Mouse (Mus musculus) ES-E14 (cell line): ENCODE results near the gene Chd1. TPM values are rescaled to one million over a fixed set of nuclear protein-coding genes. Genes with fewer than 3 reads are reported as not detected.

Experiments used
- DNase-seq: peaks from one replicate; pipeline ENCODE4 v3.0.0-alpha.2; 2013; ENCODE audit warnings: low read depth, low spot score
- H3K27ac ChIP-seq: 2 replicates; pipeline ENCODE4 v1.5.1; 2012; ENCODE audit warnings: low read depth, mild to moderate bottlenecking, low read length, moderate library complexity, mixed read lengths; ENCODE audit not compliant: poor library complexity, insufficient read depth, severe bottlenecking
- H3K36me3 ChIP-seq: 2 replicates; pipeline ENCODE4 v1.6.1; 2012; ENCODE audit warnings: mild to moderate bottlenecking, low read length, moderate library complexity, mixed read lengths; ENCODE audit not compliant: control insufficient read depth, poor library complexity, insufficient read depth, severe bottlenecking
- H3K4me1 ChIP-seq, 2 experiments: fragments of 150-350 bp in 1 of 2; sonication (generic) in 1 of 2; 2 replicates each; pipeline ENCODE4 v1.6.1; 2012; ENCODE audit warnings: low read length in 2 of 2, mild to moderate bottlenecking in 1 of 2, mixed read lengths in 1 of 2; ENCODE audit not compliant: control insufficient read depth in 2 of 2, insufficient read depth in 2 of 2, poor library complexity in 1 of 2
- H3K4me3 ChIP-seq, 2 experiments: fragments of 150-350 bp in 1 of 2; sonication (generic) in 1 of 2; 2 replicates each; pipeline ENCODE4 v1.5.1; 2012; ENCODE audit warnings: low read length in 2 of 2, low read depth in 1 of 2, mild to moderate bottlenecking in 1 of 2, mixed read lengths in 1 of 2; ENCODE audit not compliant: insufficient read depth in 1 of 2, poor library complexity in 1 of 2, severe bottlenecking in 1 of 2
- H3K9ac ChIP-seq: 2 replicates; pipeline ENCODE4 v1.6.1; 2012; ENCODE audit warnings: low read depth, mild to moderate bottlenecking, low read length, mixed read lengths; ENCODE audit not compliant: poor library complexity, insufficient read depth, severe bottlenecking
- H3K9me3 ChIP-seq: fragments of 150-350 bp; sonication (generic); 2 replicates; pipeline ENCODE4 v1.6.1; 2012; ENCODE audit warnings: low read depth, mild to moderate bottlenecking, low read length; ENCODE audit not compliant: control insufficient read depth, insufficient read depth
- CHD2 ChIP-seq: IDR thresholded peaks from 2 replicates; pipeline ENCODE4 v1.6.1; 2014; ENCODE audit warnings: mild to moderate bottlenecking, low read depth, low read length, inconsistent platforms
- HCFC1 ChIP-seq: IDR thresholded peaks from 2 replicates; pipeline ENCODE4 v1.6.1; 2012; ENCODE audit warnings: low read length, inconsistent platforms, borderline replicate concordance; ENCODE audit not compliant: insufficient read depth
- MAFK ChIP-seq: IDR thresholded peaks from 2 replicates; pipeline ENCODE4 v1.6.1; 2014; ENCODE audit warnings: mild to moderate bottlenecking, low read depth, low read length, inconsistent platforms; ENCODE audit not compliant: insufficient read depth
- ZC3H11A ChIP-seq: IDR thresholded peaks from 2 replicates; pipeline ENCODE4 v1.6.1; 2012; ENCODE audit warnings: low read depth, mild to moderate bottlenecking, inconsistent platforms, low read length, borderline replicate concordance
- ZNF384 ChIP-seq: IDR thresholded peaks from 2 replicates; pipeline ENCODE4 v1.6.1; 2012; ENCODE audit warnings: low read depth, low read length, inconsistent platforms
- in situ Hi-C, 2 experiments: fragments of 600-800 bp; cut with MboI; formaldehyde crosslinking; loops; one replicate each; pipeline ENCODE4 v1.15.1; 2025; ENCODE audit warnings: low sequenced_read_pairs in 2 of 2, inconsistent platforms in 1 of 2; ENCODE audit not compliant: unreplicated experiment in 2 of 2
- total RNA-seq: library from RNA; depleted of rRNA; stranded (reverse); fragments of 300-350 nt; gene quantifications from 2 replicates; pipeline ENCODE4 v1.2.3, GENCODE M21; 2012

The Chd1 gene
- total RNA-seq, 1 experiment = 39.8 TPM

DNA sequence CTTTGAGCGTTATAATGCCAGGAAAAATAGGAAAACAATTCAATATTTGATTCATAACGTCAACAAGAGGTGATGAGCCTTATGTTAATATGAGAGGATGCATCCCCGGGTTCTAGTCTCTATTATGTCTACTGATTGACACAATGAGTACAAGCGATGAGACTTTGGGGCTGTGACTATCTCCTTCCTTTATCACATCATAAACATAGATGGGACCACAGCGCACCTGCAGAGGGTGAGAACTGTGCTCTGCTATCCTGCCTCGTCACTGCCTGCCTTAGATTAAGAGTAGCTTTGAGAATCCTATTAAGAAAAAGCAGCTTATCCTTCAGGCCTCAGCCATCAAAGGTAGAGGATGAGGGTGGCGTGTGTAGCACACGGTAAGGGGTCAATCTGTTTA is 85.9 kb downstream of the Chd1 start:
- no peak for DNase-seq
- in situ Hi-C loops = no loop called here
- TF ChIP-seq HCFC1 = no peak
- no peak for TF ChIP-seq CHD2
- TF ChIP-seq MAFK = no peak
- no peak for TF ChIP-seq ZNF384
- no peak for TF ChIP-seq ZC3H11A
- Histone ChIP-seq H3K9me3 (no peaks in the 10 kb centered on the region), H3K4me1 (no peaks in the 10 kb centered on the region), H3K9ac (no peak overlapping the region), H3K4me3 (no peak overlapping the region), H3K36me3 (no peaks in the 10 kb centered on the region), H3K27ac (no peak overlapping the region)

DNA sequence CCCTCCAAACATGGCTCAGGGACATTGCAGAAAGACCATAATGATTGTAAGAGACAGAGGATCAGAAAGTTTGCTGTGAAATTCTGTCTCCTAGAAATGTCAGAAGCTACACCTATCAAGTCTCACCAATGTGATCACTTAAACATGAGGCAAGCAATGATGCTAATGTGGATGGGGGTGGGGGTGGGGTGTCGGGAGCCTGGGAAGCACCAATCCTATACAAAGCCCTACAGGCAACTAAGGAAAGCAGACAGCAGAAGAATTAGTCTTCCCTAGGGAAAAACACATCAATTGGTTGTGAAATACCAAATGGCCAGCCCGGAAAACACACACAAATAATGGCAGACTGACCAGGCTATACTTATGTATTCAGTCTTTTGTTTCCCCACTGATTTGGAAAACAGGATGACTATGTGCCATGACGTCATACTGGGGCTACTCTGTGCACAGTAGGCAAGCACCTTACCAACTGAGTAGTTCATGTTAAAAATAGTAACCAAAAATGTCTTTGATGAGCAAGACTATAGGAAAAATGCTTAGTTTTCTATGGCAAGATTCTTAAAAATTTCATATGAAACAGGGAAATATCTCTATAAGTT is 94.5 kb downstream of the Chd1 start:
- Histone ChIP-seq H3K9ac (no peak overlapping the region), H3K4me1 (no peaks in the 10 kb centered on the region), H3K27ac (no peak overlapping the region), H3K4me3 (no peak overlapping the region), H3K9me3 (no peaks in the 10 kb centered on the region), H3K36me3 (no peaks in the 10 kb centered on the region)
- in situ Hi-C loops = no loop called here
- TF ChIP-seq MAFK = no peak
- no peak for TF ChIP-seq CHD2
- TF ChIP-seq ZC3H11A = no peak
- no peak for TF ChIP-seq HCFC1
- TF ChIP-seq ZNF384 = no peak
- DNase-seq = no peak

DNA sequence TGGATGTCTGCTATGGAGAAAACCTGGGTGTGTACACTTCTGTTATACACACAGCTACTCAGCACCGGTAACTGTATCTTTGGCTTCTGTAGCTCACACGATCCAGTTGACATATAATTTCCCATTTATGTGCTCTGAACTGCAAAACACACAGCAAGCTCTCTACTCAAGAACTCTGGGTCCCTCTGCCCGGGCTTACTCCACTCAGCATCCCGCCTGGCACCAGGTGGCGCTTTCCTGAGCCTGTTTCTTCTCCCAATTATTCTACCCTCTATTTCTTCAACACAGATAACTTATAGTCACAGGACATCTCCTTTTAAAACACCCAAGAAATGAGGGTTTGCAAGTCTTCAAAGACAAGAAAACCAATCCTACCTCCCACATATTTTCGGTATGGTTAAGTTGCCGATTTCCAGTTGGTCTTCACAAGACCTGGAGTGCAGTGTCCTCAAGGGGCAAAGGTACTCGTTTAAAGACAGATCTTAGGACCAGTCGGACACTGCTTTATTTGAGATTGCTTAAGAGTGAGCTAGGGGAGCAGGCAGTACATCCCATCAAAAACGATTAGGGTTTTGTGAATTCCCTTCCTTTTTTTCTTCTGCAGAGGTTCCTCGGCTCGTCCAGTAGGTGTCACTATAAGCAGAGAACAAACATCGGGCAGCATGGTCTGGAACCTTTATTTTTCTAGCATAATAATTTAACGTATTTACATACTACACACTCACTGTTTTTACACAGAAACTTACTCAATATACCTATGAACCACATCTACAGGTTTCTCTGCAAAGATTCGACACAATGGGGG is 99.4 kb downstream of the Chd1 start:
- Histone ChIP-seq H3K9ac (no peak overlapping the region), H3K36me3 (peaks cover 7% of the 10 kb centered on the region), H3K27ac (no peak overlapping the region), H3K4me1 (0 out of 4 replicates have a peak, but pooled peaks cover 0 to 2% of the 10 kb centered on the region in 2 experiments), H3K4me3 (no peak overlapping the region), H3K9me3 (no peaks in the 10 kb centered on the region)
- no peak for DNase-seq
- in situ Hi-C loops = no loop called here
- TF ChIP-seq CHD2 = no peak
- TF ChIP-seq ZC3H11A = peak; percentile 35; the same call in 1 of the 2 replicates
- TF ChIP-seq HCFC1 = no peak
- TF ChIP-seq MAFK = no peak
- TF ChIP-seq ZNF384 = peak; percentile 52

DNA sequence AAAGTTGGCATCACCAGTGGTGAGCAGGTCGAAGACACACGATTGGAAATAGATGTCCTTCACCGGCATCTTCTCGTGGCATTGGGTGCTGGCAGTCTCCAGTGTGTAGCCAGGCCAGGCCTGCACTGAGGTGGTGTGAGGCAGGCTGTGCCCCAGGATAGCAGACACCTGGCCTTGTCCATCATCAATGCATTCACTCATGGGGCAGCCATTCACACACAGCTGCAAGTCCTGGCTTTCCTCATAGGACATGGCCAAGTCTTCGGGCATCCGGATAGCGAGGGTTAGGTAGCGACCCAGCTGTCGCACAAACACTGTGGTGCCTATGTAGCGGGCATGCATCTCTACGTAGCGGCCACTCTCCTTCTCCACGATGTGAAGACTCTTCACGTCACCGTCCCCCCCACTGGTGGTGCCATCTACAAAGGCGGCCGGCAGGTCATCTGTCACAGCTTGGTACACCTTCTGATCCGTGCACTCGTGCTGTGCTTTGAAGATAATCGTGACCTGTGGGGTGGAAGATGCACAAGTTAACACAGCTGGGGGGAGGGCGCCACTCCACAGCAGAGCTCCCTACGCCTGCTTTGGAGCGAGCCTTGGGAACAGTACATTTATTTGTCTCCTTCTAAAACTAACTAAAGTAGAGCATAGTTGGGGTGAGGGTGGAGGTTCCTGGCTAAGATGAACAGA is 102.7 kb downstream of the Chd1 start:
- H3K9me3 ChIP-seq = no peaks in the 10 kb centered on the region
- DNase-seq = no peak
- H3K36me3 ChIP-seq = peaks cover 7% of the 10 kb centered on the region
- in situ Hi-C loops = no loop called here
- TF ChIP-seq CHD2 = no peak
- no peak for TF ChIP-seq ZNF384
- no peak for TF ChIP-seq ZC3H11A
- TF ChIP-seq MAFK = no peak
- no peak for TF ChIP-seq HCFC1
- H3K4me3 ChIP-seq = no peak overlapping the region
- 0 out of 4 replicates have a peak, but pooled peaks cover 0 to 2% of the 10 kb centered on the region in 2 experiments for H3K4me1 ChIP-seq
- H3K9ac ChIP-seq = no peak overlapping the region
- H3K27ac ChIP-seq = no peak overlapping the region
